Mouse (Mus musculus): ENCODE measurements at regions not wholly inside any gene's neighbourhood (a gene's known extent, or its start where the extent isn't known, plus 50 kb on each side); places are given as distances from the start of the nearest gene placed in this dataset.

- TF ChIP-seq GATA1 (IDR thresholded peaks at IDR 0.05; ENCODE audit: borderline replicate concordance, low read length) (no peak), FLI1 (IDR thresholded peaks at IDR 0.05; ENCODE audit: low read length) (no peak)
Observed at GRCm38 (mm10) chr3:52881139-52881538, 135.9 kb downstream of the Cog6 start.

Measured in megakaryocyte, embryonic 14.5 days (primary cell).